In genomic region chr12:69458170-69458841, GRCm38 (mm10) we compare ENCODE assay signal across 8 mouse cellular contexts.
DNase-seq lines count a peak whose midpoint lies in the region; ATAC-seq and TF ChIP-seq lines count a peak whose summit lies in the region.

No protein-coding gene starts in this region.

- H3K4me2 ChIP-seq in midbrain, embryonic 11.5 days = no peak overlapping the region
- H3K4me2 ChIP-seq in midbrain, embryonic 14.5 days (ENCODE audit: low read length) = no peak overlapping the region

- 74% methylated on average over 14 of the region's 14 CpGs for WGBS in midbrain, embryonic 11.5 days
- 77% methylated on average over 14 of the region's 14 CpGs for WGBS in midbrain, embryonic 14.5 days
- 9% methylated on average over 14 of the region's 14 CpGs for WGBS in cerebellum, adult 2 months

- no peak overlapping the region for H3K9ac ChIP-seq in midbrain, embryonic 11.5 days (ENCODE audit: low read length)
- no peak overlapping the region for H3K9ac ChIP-seq in midbrain, embryonic 14.5 days (replicated peaks; ENCODE audit: low read length)

- H3K36me3 ChIP-seq in midbrain, embryonic 11.5 days (ENCODE audit: control insufficient read depth, insufficient read depth, low read length) = no peaks in the 10 kb centered on the region
- H3K36me3 ChIP-seq in midbrain, embryonic 14.5 days (ENCODE audit: control insufficient read depth, insufficient read depth, low read length) = no peaks in the 10 kb centered on the region

- H3K27ac ChIP-seq in midbrain, embryonic 11.5 days (ENCODE audit: low read depth, low read length) = no peak overlapping the region
- H3K27ac ChIP-seq in midbrain, embryonic 14.5 days (replicated peaks; ENCODE audit: low read depth, low read length) = no peak overlapping the region
- H3K27ac ChIP-seq in cerebellum, adult 2 months (ENCODE audit: insufficient read depth, low read length) = peak overlapping the region; percentile 83

- H3K4me1 ChIP-seq in midbrain, embryonic 11.5 days (ENCODE audit: control insufficient read depth, insufficient read depth, low read length) = no peaks in the 10 kb centered on the region
- H3K4me1 ChIP-seq in midbrain, embryonic 14.5 days (ENCODE audit: control insufficient read depth, insufficient read depth, low read length) = peaks cover 7% of the 10 kb centered on the region; the same call in 1 of the 2 replicates
- H3K4me1 ChIP-seq in cerebellum, adult 2 months (ENCODE audit: control insufficient read depth, insufficient read depth, low read length) = peaks cover 29% of the 10 kb centered on the region

- no peak overlapping the region for H3K4me3 ChIP-seq in midbrain, embryonic 11.5 days (ENCODE audit: low read depth, low read length)
- no peak overlapping the region for H3K4me3 ChIP-seq in midbrain, embryonic 14.5 days (replicated peaks; ENCODE audit: low read depth, low read length)
- H3K4me3 ChIP-seq in cerebellum, adult 2 months (replicated peaks; ENCODE audit: insufficient read depth, low read depth, low read length) = no peak overlapping the region

- no peak for DNase-seq in cerebellum, adult 11 months
- peak; percentile 35 for DNase-seq in midbrain, embryonic 11.5 days (ENCODE audit: low spot score, missing footprints)
- DNase-seq in midbrain, embryonic 14.5 days = no peak
- peak; percentile 62 to 75 for DNase-seq in cerebellum, adult 2 months
- DNase-seq in embryo, embryonic 11 days = no peak

- H3K27me3 ChIP-seq in midbrain, embryonic 11.5 days (ENCODE audit: control insufficient read depth, insufficient read depth, low read length) = no peaks in the 10 kb centered on the region
- no peaks in the 10 kb centered on the region for H3K27me3 ChIP-seq in midbrain, embryonic 14.5 days (ENCODE audit: control insufficient read depth, insufficient read depth, low read length)
- H3K27me3 ChIP-seq in cerebellum, adult 2 months (ENCODE audit: control insufficient read depth, insufficient read depth, low read length) = no peaks in the 10 kb centered on the region

- ATAC-seq in cerebellum, adult (ENCODE audit: insufficient number of reproducible peaks, low FRiP score, low TSS enrichment) = peak; percentile 66; the same call in 1 of the 2 replicates
- no peak for ATAC-seq in midbrain, embryonic 11.5 days (ENCODE audit: low FRiP score)
- no peak for ATAC-seq in midbrain, embryonic 14.5 days (ENCODE audit: low FRiP score, low TSS enrichment)
- peak; percentile 89 for ATAC-seq in inflammation-experienced regulatory T-cells, adult 6 months
- ATAC-seq in megakaryocyte, adult 5-6 weeks (ENCODE audit: poor library complexity, severe bottlenecking) = peak; percentile 71

- no peaks in the 10 kb centered on the region for H3K9me3 ChIP-seq in midbrain, embryonic 11.5 days (ENCODE audit: control insufficient read depth, low read length)
- H3K9me3 ChIP-seq in midbrain, embryonic 14.5 days (ENCODE audit: control insufficient read depth, low read length) = no peaks in the 10 kb centered on the region

- TF ChIP-seq POLR2A in cerebellum, adult 2 months (IDR thresholded peaks at IDR 0.05; ENCODE audit: borderline replicate concordance, insufficient read depth, low read length) = 0 out of 2 replicates have a peak, but pooled peaks have one; percentile 21

- TF ChIP-seq CTCF in cerebellum, adult 2 months (IDR thresholded peaks at IDR 0.05; ENCODE audit: borderline replicate concordance, insufficient read depth, low read depth, low read length) = no peak

Comparison
In these comparisons a context has a peak if more than half of its experiments do, and no peak if none do; other contexts are left out.
1. DNase-seq: peak in midbrain, embryonic 11.5 days (single experiment) and cerebellum, adult 2 months (2 of 2); none in cerebellum, adult 11 months (single experiment), midbrain, embryonic 14.5 days (single experiment) and embryo, embryonic 11 days (single experiment).
2. ATAC-seq: peak in cerebellum, adult (single experiment), inflammation-experienced regulatory T-cells, adult 6 months (single experiment) and megakaryocyte, adult 5-6 weeks (single experiment); none in midbrain, embryonic 11.5 days (single experiment) and midbrain, embryonic 14.5 days (single experiment).